Mouse (Mus musculus) cerebellum, adult 11 months (tissue): ENCODE data around the gene Gm28845.

Source experiments
- DNase-seq: peaks from one replicate; pipeline ENCODE4 v3.0.0; 2022

Gm28845 gene

GRCm38 (mm10) chr1:65119438-65119837 lies at the start of gene Gm28845:
Gene Gm28845, minus strand, starts transcription at chr1:65119558.
- DNase-seq: no peak

- DNase-seq: no peak
These were observed 48.1 kb upstream of the Gm28845 start for GRCm38 (mm10) chr1:65167496-65167895.

GRCm38 (mm10) chr1:65162210-65162609 lies 42.9 kb upstream of the Gm28845 start:
- no peak for DNase-seq

- no peak for DNase-seq
These were observed 36.8 kb upstream of the Gm28845 start for GRCm38 (mm10) chr1:65156111-65156510.

- no peak for DNase-seq
These were observed 35.5 kb upstream of the Gm28845 start for GRCm38 (mm10) chr1:65154814-65155213.

GRCm38 (mm10) chr1:65147971-65148370 lies 28.6 kb upstream of the Gm28845 start:
- no peak for DNase-seq

- no peak for DNase-seq
These were observed 28.0 kb upstream of the Gm28845 start for GRCm38 (mm10) chr1:65147326-65147725.

GRCm38 (mm10) chr1:65146601-65147000 lies 27.2 kb upstream of the Gm28845 start:
- DNase-seq: no peak

GRCm38 (mm10) chr1:65144783-65145182 lies 25.4 kb upstream of the Gm28845 start:
- DNase-seq: no peak

GRCm38 (mm10) chr1:65137560-65137959 lies 18.2 kb upstream of the Gm28845 start:
- no peak for DNase-seq

GRCm38 (mm10) chr1:65132833-65133232 lies 13.5 kb upstream of the Gm28845 start:
- DNase-seq: no peak

GRCm38 (mm10) chr1:65131671-65132070 lies 12.3 kb upstream of the Gm28845 start:
- DNase-seq: no peak

- no peak for DNase-seq
These were observed 10.9 kb upstream of the Gm28845 start for GRCm38 (mm10) chr1:65130226-65130625.

- no peak for DNase-seq
These were observed 10.3 kb upstream of the Gm28845 start for GRCm38 (mm10) chr1:65129634-65130180.

GRCm38 (mm10) chr1:65122574-65123372 lies 3.4 kb upstream of the Gm28845 start, which contains the start of gene D630023F18Rik:
Gene D630023F18Rik, minus strand, starts transcription at chr1:65123214.
- no peak for DNase-seq

- no peak for DNase-seq
These were observed 1.0 kb downstream of the Gm28845 start for GRCm38 (mm10) chr1:65118150-65118913.

- no peak for DNase-seq
These were observed 5.7 kb downstream of the Gm28845 start for GRCm38 (mm10) chr1:65113536-65114172.

- DNase-seq: no peak
These were observed 6.6 kb downstream of the Gm28845 start for GRCm38 (mm10) chr1:65112807-65113196.

GRCm38 (mm10) chr1:65112031-65112806 lies 7.1 kb downstream of the Gm28845 start:
- peak; percentile 52 for DNase-seq

- DNase-seq: no peak
These were observed 9.5 kb downstream of the Gm28845 start for GRCm38 (mm10) chr1:65109756-65110435.

- no peak for DNase-seq
These were observed 10.2 kb downstream of the Gm28845 start for GRCm38 (mm10) chr1:65109196-65109595.
